Mouse (Mus musculus): ENCODE data around the gene Smyd3.
A peak's percentile ranks its signal among the peaks of the same experiment; 100 is the strongest.
"Not testable (repeated sequence)": the region's sequence is repeated elsewhere in the genome, so short reads cannot be mapped to it uniquely, and the experiment has no call there.

The Smyd3 gene

DNA sequence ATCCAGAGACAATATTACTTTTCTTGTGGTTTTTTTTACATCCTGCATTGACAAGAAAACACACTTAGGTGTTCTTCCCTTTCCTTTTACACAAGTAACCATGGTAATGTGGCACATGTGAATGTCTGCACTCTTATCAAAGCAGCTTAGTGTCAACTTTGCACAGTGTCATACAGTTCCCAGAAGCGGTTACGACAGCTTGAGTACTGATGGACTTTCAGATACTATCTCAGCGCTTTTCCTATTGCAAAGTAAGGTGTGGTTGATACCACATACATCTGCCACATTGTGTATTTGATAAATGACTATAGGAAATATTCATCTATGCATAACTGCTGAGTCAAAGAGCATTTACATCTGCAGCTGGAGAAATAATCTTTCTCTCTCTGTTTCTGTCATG is 348.1 kb downstream of the Smyd3 start:
- no peak for DNase-seq (ENCODE audit: extremely low spot score)

DNA sequence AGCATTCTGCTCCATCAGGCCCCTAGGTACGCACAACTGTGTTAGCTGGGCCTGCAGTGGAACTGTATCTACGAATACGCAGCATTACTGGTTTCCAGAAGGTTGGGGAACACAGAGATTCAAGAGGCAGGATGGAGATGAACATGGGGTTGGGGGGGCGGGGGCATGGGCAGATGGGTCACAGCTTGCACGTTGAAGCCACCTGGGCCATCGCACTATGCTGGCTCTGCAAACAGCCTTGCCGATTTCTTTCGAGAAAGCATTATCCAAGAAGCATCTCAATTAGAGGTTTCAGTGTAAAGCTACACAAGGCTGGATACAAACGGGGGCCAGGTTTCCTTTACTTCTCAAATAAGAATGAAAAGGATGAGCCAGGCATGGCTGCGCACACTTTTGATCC is 348.7 kb downstream of the Smyd3 start:
- DNase-seq (ENCODE audit: extremely low spot score) = no peak

GRCm38 (mm10) chr1:179164219-179164618 is 353.6 kb downstream of the Smyd3 start:
- not testable (repeated sequence) for DNase-seq (ENCODE audit: extremely low spot score)

GRCm38 (mm10) chr1:179162752-179163151 is 355.1 kb downstream of the Smyd3 start:
- not testable (repeated sequence) for DNase-seq (ENCODE audit: extremely low spot score)

GRCm38 (mm10) chr1:179161947-179162346 is 355.9 kb downstream of the Smyd3 start:
- DNase-seq (ENCODE audit: extremely low spot score) = no peak

GRCm38 (mm10) chr1:179160697-179161096 is 357.1 kb downstream of the Smyd3 start:
- no peak for DNase-seq (ENCODE audit: extremely low spot score)

- DNase-seq (ENCODE audit: extremely low spot score) = no peak
These were observed 365.5 kb downstream of the Smyd3 start for GRCm38 (mm10) chr1:179152376-179152775.

DNA sequence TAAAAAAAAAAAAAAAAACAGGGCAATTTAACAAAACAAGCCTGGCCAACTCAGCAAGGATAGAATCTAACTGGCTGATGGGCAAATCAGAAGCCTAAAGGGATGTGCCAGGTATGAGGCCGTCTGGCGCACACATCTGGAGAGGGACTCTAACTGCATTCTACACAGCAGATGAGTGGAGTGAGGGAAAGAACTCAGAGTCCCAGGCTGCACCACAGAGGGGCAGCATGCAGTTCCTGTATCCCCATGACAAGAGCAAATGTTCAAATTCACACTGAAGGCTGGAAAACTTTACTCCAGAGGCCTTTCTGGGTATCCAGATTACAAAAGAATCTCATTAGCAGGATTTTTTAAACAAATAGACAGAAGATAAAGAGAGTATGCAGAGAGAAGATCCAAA is 366.6 kb downstream of the Smyd3 start:
- no peak for DNase-seq (ENCODE audit: extremely low spot score)

GRCm38 (mm10) chr1:179149468-179150140 is 368.2 kb downstream of the Smyd3 start:
- DNase-seq (ENCODE audit: extremely low spot score) = no peak

- no peak for DNase-seq (ENCODE audit: extremely low spot score)
These were observed 371.1 kb downstream of the Smyd3 start for GRCm38 (mm10) chr1:179146730-179147167.

DNA sequence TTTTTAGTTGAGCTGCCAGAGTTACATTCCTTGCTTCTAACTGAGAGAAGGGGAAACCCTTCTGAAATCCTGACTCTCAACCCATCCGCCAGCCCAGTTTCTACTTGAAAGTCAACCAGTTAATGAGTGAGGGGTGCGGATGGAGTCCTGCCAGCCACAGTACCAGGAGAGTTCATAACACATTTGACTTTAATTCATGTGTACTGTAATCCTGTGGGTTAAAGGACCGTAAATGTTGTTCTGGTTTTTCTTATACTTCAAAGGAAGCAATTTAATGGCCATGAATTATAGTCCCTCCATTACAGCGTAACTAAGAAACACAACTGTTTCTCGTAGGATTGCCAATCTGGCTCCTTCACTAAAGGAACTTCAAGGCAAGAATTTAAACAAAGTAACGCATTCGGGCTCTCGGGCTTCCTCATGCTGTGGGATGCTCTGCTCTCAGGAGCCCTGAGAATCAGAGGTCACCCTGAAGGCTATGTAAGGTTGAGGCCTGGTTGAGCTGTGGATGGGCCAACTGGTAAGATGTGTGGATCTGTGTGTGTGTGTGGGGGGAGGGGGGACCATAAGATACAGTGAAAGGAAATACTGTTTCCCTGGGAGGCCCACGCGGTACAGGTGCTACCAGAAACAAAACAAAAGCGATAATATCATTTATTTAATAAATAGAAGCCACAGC is 374.5 kb downstream of the Smyd3 start:
- DNase-seq (ENCODE audit: extremely low spot score) = no peak

DNA sequence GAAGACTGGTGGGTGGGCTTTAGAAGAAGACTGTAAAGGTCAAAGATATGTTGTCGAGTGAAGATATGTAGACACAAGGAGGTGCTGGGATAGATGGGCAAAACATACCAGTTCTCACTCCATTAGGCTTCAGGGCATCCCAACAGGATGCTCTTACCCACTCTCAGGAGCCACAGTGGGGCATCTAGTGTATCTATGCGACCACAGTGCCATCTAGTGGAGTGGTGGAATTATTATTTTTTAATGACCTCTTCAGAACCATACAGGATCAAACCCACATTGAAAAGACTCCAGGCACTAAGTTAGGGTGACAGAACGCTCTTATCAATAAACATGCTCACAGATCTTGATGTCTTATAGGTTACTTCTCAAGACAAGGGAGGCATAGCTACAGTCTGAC is 375.7 kb downstream of the Smyd3 start:
- DNase-seq (ENCODE audit: extremely low spot score) = peak; percentile 71

- DNase-seq (ENCODE audit: extremely low spot score) = no peak
These were observed 376.7 kb downstream of the Smyd3 start for GRCm38 (mm10) chr1:179141071-179141650.

DNA sequence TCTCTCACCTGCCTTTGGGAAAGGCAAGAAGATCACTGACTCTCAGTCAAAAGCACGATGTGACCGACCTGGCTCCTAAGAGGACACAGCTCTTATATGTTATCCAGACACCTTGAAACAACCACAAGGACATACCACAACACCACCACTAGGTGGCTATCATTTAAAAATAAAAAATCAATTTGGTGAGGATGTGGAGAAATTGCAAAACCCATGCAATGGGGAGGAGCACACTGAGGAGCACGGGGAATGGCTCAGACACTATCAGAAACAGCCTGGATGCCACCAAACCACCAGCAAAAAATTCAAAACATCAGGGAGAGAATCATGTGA is 380.7 kb downstream of the Smyd3 start:
- DNase-seq (ENCODE audit: extremely low spot score) = no peak

- DNase-seq (ENCODE audit: extremely low spot score) = no peak
These were observed 381.2 kb downstream of the Smyd3 start for GRCm38 (mm10) chr1:179136461-179137144.

DNA sequence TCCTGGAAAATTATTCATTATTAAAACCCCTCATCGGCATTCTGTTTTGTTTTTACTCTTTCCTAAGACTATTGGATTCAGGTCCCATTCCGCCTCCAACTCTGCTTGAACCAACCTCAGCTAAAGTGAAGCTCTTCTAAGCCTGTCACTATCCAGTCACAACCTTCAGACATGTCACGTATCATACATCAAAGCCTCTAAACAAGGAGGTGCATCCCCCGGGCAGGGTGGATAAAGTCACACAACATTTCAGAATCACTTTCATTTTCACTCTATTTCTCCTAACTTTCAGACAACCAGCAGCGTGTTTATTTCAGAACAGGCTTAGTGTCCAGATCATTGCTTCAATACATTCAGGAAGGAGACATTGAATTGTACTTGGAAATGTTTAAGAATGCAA is 387.8 kb downstream of the Smyd3 start:
- DNase-seq (ENCODE audit: extremely low spot score) = no peak

GRCm38 (mm10) chr1:179126287-179126686 is 391.6 kb downstream of the Smyd3 start:
- no peak for DNase-seq (ENCODE audit: extremely low spot score)

DNA sequence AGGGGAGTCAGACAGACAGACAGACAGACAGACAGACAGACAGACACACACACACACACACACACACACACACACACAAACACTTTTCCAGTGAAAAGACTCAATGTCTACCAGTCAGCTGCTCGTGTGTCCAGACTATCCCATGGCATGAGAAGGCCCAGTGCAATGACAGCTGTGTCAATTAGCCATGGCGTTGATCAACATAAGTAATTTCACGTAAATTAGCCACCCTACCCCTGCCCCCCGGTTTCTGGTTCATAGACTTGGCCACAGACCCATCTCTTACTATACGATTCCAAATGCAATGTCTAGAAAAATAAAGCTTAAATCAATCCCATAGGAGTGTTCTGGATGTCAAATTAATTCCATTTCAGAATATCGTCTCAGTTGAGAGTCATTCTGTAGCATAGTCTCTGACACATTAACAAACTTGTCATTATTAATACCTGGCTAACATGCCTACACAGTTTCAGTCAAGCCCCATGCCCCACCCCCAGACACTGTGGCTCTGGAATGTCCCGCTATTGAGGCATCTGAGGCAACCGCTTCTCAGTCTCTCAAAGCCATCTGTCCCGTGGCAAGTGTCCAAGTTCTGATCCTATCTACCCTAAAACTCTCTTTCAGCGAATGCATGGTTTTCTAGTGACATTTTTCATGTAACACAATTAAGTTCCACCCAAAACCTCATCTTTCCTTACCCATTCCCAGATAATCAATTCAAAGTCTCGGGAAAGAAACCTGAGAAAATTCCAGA is 395.2 kb downstream of the Smyd3 start:
- DNase-seq (ENCODE audit: extremely low spot score) = no peak

- DNase-seq (ENCODE audit: extremely low spot score) = no peak
These were observed 397.4 kb downstream of the Smyd3 start for GRCm38 (mm10) chr1:179120217-179120966.

- DNase-seq (ENCODE audit: extremely low spot score) = no peak
These were observed 399.2 kb downstream of the Smyd3 start for GRCm38 (mm10) chr1:179118673-179119072.

Data from embryo, embryonic 9.5 days (tissue).